Mouse (Mus musculus) kidney, adult 2 months (tissue): ENCODE data around the gene Cd101. TPM values are rescaled to one million over a fixed set of nuclear protein-coding genes. Genes with fewer than 3 reads are reported as not detected.

Experiments
- DNase-seq: peaks from one replicate; pipeline ENCODE4 v3.0.0; 2021
- H3K27ac ChIP-seq: fragments of 200-500 bp; 2 replicates; pipeline ENCODE4 v1.5.1; 2012; ENCODE audit warnings: low read depth, low read length, control low read depth, inconsistent platforms; ENCODE audit not compliant: insufficient read depth
- H3K27me3 ChIP-seq: fragments of 200-500 bp; replicated peaks from 2 replicates; pipeline ENCODE4 v1.6.1; 2012; ENCODE audit warnings: mild to moderate bottlenecking, moderate library complexity, low read length, inconsistent platforms; ENCODE audit not compliant: control insufficient read depth, insufficient read depth
- H3K36me3 ChIP-seq: fragments of 200-500 bp; 2 replicates; pipeline ENCODE4 v1.6.1; 2012; ENCODE audit warnings: mild to moderate bottlenecking, moderate library complexity, low read length, inconsistent platforms; ENCODE audit not compliant: control insufficient read depth, insufficient read depth
- H3K4me1 ChIP-seq: fragments of 200-500 bp; 2 replicates; pipeline ENCODE4 v1.6.1; 2011; ENCODE audit warnings: low read length; ENCODE audit not compliant: control insufficient read depth, insufficient read depth
- H3K4me3 ChIP-seq: fragments of 200-500 bp; 2 replicates; pipeline ENCODE4 v1.5.1; 2011; ENCODE audit warnings: mild to moderate bottlenecking, low read depth, low read length, control low read depth; ENCODE audit not compliant: insufficient read depth
- CTCF ChIP-seq: fragments of 200-500 bp; conservative IDR thresholded peaks from 2 replicates; pipeline ENCODE4 v1.5.1; 2011; ENCODE audit warnings: low read depth, mild to moderate bottlenecking, control low read depth, low read length, moderate library complexity, mixed read lengths; ENCODE audit not compliant: insufficient read depth, insufficient read length
- POLR2A ChIP-seq: fragments of 200-500 bp; IDR thresholded peaks from one replicate; pipeline ENCODE4 v1.6.1; 2011; ENCODE audit warnings: low read depth, low read length, control low read depth
- WGBS: fragments of 180-500 bp; shearing (Covaris S2); methylation state at CpG from one replicate; pipeline ENCODE4 v1.1.7; 2018; 5-methylcytosine and 5-hydroxymethylcytosine counted together
- polyA plus RNA-seq: library from polyadenylated mRNA; depleted of rRNA; stranded (reverse); fragments of >200 nt; gene quantifications from 2 replicates; pipeline ENCODE4 v1.2.3, GENCODE M21; 2012; rRNA removed

The Cd101 gene
- polyA plus RNA-seq, 1 experiment, result 0.16 TPM

DNA sequence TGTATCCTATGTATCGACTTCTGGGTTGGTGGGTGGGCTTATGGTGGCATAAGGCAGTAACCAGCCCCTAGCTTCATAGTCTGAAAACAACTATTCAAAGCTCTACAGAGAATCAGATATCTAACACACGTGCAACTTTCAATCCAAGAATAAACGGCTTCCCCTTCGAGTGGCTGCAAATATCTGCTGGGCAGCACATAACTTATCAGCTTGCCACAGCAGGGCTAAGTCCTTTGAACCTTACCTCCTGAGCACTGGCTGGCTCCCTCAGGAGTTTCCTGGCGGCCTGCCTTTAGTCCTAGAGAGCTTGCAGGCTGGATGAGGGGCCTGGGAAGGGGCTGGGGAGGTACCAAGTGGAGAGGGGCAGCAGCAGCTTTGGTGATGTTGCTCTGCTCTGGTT is 68.3 kb downstream of the Cd101 start:
- H3K4me3 ChIP-seq, result no peak overlapping the region
- no peaks in the 10 kb centered on the region for H3K27me3 ChIP-seq
- no peaks in the 10 kb centered on the region for H3K4me1 ChIP-seq
- H3K27ac ChIP-seq, result no peak overlapping the region
- no peak for DNase-seq
- TF ChIP-seq POLR2A (no peak), CTCF (no peak)
- peaks cover 1% of the 10 kb centered on the region; the same call in 1 of the 2 replicates for H3K36me3 ChIP-seq
- WGBS, result 64% methylated on average over 5 of the region's 5 CpGs

DNA sequence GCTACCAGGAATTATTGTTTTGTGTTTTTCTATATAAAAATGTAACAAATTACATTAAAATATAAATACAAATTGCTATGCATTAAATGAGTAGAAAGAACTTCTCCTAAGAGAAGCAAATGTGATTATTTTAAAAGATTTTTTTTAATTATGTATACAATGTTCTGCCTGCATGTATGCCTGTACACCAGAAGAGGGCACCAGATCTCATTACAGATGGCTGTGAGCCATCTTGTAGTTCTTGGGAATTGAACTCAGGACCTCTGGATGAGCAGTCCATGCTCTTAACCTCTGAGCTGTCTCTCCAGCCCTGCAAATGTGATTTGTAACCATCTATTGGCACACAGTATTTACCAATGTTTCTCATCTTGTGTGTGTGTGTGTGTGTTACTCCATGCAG is 74.7 kb downstream of the Cd101 start:
- peaks cover 1% of the 10 kb centered on the region; the same call in 1 of the 2 replicates for H3K36me3 ChIP-seq
- no peak for DNase-seq
- H3K27me3 ChIP-seq, result no peaks in the 10 kb centered on the region
- H3K4me1 ChIP-seq, result no peaks in the 10 kb centered on the region
- TF ChIP-seq POLR2A (no peak), CTCF (no peak)
- no peak overlapping the region for H3K27ac ChIP-seq
- no peak overlapping the region for H3K4me3 ChIP-seq

DNA sequence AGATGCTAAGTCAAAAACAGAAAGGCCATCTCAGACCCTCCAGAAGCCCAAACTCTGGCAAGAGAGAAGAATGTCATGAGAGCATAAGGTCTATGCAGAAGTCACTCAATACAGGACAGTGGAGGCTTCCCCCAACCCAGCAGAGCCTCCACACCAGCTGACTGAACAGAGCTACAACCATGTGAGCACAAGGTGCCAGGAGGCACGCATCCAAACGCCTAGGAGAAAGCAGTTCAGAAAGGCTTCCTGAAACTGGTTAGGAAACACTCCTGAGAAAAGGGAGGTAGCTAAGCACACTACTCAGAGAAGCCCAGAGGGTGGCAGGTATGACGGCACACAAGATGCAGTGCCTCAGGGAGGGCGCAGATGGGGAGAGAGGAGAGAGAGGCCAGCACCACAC is 77.8 kb downstream of the Cd101 start:
- DNase-seq, result no peak
- no peak for TF ChIP-seq CTCF
- TF ChIP-seq POLR2A, result no peak
- Histone ChIP-seq H3K27me3 (no peaks in the 10 kb centered on the region), H3K36me3 (peaks cover 1% of the 10 kb centered on the region; the same call in 1 of the 2 replicates), H3K27ac (no peak overlapping the region), H3K4me1 (no peaks in the 10 kb centered on the region), H3K4me3 (no peak overlapping the region)
- WGBS, result 92% methylated on average over 4 of the region's 4 CpGs

DNA sequence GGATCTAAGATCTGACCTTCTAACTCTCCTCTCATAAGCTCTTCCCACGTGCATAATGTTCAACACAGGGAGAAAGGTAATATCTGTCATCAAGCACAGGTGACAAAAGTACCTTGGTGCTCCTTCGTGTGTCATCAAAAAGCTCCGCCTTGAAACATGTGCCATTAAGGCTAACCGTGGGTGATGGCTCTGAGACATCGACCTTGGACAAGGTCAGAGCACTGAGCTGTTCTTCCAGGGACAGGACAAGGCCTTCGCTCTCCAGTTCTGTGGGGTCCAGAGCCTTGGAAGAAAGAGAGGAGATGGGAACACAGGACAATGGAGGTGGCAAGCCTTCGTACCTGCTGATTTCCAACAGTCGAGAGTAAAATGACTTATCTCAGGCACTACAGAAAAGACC is 82.1 kb downstream of the Cd101 start:
- WGBS, result 92% methylated on average over 8 of the region's 8 CpGs
- no peaks in the 10 kb centered on the region; the same call in 1 of the 2 replicates for H3K36me3 ChIP-seq
- no peak for DNase-seq

More for the DNA sequence above, 82.1 kb downstream of the Cd101 start:
- H3K4me3 ChIP-seq, result no peak overlapping the region
- H3K27ac ChIP-seq, result no peak overlapping the region
- H3K27me3 ChIP-seq, result no peaks in the 10 kb centered on the region
- TF ChIP-seq CTCF (no peak), POLR2A (no peak)
- H3K4me1 ChIP-seq, result no peaks in the 10 kb centered on the region

Other genes starting within 250 kb of the Cd101 start
- 0.77 and 0.92 TPM in 2 replicates for gene Vtcn1, start 204.1 kb downstream of the Cd101 start, polyA plus RNA-seq
- 1.7 and 1.9 TPM in 2 replicates for gene Trim45, start 107.4 kb downstream of the Cd101 start, polyA plus RNA-seq
- 2.6 and 3.2 TPM in 2 replicates for gene Ttf2, start 59.9 kb downstream of the Cd101 start, polyA plus RNA-seq
- 5.2 and 5.5 TPM in 2 replicates for gene Ptgfrn, start 80.7 kb upstream of the Cd101 start, polyA plus RNA-seq